Mouse (Mus musculus) colon, adult 2 months (tissue): ENCODE measurements around the gene Abcg4. TPM values are rescaled to one million over a fixed set of nuclear protein-coding genes. Genes with fewer than 3 reads are reported as not detected.

Source experiments
- polyA plus RNA-seq: library from polyadenylated mRNA; depleted of rRNA; stranded (reverse); fragments of >200 nt; gene quantifications from 2 replicates; pipeline ENCODE4 v1.2.3, GENCODE M21; 2012; rRNA removed

Abcg4 gene
- polyA plus RNA-seq = 4.7 and 6.7 TPM in 2 replicates

GRCm38 (mm10) chr9:44288076-44288958 is at the start of gene Abcg4:
TSS of gene Abcg4 (minus strand) at chr9:44288615.

DNA sequence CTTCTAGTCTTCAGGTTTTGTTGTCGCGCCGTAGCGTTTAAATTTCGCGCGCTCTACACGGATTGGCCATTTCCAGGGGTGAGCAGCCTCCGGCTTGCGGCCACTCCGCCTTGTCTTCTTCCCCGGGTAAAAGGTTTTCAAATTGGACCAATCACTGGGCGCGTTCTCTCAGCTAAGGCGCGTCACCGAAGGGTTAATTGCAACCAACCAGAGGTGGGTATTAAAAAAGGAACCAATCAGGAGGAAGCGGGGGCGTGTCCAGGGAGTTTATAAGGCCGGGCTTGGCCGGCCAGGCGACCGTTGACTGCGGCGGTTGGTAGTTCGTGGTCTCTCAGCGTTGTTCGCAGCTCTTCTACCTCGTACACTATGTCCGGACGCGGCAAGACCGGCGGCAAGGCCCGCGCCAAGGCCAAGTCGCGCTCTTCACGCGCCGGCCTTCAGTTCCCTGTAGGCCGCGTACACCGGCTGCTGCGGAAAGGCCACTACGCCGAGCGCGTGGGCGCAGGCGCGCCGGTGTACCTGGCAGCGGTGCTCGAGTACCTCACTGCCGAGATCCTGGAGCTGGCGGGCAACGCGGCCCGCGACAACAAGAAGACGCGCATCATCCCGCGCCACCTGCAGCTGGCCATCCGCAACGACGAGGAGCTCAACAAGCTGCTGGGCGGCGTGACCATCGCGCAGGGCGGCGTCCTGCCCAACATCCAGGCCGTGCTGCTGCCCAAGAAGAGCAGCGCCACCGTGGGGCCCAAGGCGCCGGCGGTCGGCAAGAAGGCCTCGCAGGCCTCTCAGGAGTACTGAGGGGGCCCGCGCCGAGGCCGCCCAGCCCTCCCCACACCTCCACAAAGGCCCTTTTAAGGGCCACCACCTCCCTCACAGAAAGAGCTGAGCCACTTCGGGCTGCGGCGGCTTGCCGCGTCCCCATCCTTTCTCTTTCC is 46.2 kb upstream of the Abcg4 start, which contains the start of gene H2afx:
TSS of gene H2afx (plus strand) at position 299 of the 935 bp plus-strand sequence.

DNA sequence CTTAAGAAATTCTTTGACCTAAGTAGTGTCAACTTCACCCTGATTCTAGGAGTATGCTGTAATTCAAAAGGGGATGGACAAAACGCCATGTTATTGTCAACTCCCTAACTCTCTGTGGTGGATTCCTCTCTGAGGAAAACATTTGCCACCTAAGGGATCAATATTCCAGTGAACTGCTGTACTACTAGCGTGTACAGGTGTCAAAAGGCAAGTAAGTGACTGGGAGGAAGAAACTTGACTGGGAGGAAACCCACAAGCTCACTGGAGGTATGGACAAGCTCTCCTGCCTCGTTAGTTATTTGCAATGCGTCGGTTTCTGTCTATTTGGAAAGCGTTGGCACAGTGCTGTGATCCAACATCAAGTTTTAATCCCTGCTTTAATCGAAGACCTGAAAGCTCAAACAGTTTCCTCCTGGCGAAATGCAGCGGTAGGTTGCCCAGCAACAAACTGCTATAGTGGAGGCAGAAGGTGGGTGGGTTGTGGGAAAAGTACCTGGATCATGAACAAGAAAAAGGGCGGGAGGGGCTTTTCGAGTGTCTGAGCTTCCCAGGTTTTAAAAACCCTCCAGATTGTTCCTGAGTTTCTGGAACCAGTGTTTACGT is 37.5 kb upstream of the Abcg4 start, which contains the start of gene Dpagt1:
TSS of gene Dpagt1 (plus strand) at position 252 of the 603 bp plus-strand sequence.

GRCm38 (mm10) chr9:44319887-44320798 is 31.7 kb upstream of the Abcg4 start, which contains the start of gene C2cd2l:
TSS of gene C2cd2l (minus strand) at chr9:44320285.

DNA sequence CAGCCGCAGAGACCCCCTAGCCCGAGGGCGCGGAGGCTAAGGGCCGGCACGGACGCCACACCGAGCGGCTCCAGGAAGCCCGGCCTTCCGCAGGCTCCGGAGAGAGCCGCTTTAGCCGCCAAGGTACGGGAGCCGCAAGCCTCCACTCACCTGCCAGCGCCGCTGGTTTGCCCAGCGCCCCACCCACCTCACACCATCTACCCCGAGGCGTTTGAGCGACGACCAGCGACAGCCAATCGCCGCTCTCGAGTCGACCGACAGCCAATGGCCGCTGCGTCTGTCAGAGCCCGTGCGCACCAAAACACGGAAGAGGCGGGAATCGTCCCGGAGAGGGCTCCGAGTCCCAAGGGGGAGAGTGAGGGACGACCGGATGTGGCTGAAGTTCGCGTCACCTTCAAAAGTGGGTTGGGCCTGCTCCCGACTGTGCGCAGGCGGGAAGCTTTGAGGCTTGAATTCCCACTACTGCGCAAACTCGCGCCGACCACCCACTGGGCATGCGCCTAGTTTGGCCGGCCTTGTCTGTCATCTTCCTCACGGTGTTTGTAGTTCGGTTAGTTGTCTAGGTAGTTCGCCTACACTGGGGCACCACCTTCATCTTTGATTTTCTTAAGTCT is 17.2 kb upstream of the Abcg4 start, which contains the start of gene Hinfp:
TSS of gene Hinfp (minus strand) at position 206 of the 614 bp plus-strand sequence.

GRCm38 (mm10) chr9:44268432-44268831 is 20.0 kb downstream of the Abcg4 start, which contains the start of gene Nlrx1:
TSS of gene Nlrx1 (minus strand) at chr9:44268599.

GRCm38 (mm10) chr9:44251314-44251713 is 37.1 kb downstream of the Abcg4 start, which contains the start of gene Pdzd3:
TSS of gene Pdzd3 (minus strand) at chr9:44251471.

DNA sequence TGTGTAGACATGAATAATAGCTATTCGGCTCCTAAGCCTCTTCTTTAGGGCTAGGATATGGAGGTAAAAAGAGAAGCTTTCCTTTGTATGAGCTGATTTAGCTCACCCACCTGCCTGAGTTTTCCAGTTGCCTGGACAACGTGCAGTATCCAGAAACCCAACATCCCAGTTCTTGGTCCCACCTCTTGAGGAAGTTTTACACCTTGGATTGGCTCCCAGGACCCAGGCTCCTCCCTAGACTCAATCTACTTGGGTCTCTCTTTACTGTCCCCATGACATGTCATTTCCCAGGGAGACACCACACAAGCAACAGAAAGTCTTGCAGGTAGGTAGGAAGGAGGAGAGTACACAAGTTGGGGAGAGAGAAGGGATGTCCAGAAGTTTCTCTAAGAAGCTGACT is 48.0 kb downstream of the Abcg4 start, which contains the start of gene Ccdc153:
TSS of gene Ccdc153 (plus strand) at position 278 of the 400 bp plus-strand sequence.

GRCm38 (mm10) chr9:44233802-44234478 is 54.5 kb downstream of the Abcg4 start, which contains the start of gene Cbl:
TSS of gene Cbl (minus strand) at chr9:44234049.

Other genes with a start within 250 kb of the Abcg4 start
- 39.7 and 39.9 TPM in 2 replicates for gene Thy1, start 245.2 kb downstream of the Abcg4 start, polyA plus RNA-seq
- gene Usp2, start 221.6 kb downstream of the Abcg4 start, polyA plus RNA-seq = 9.1 and 11.0 TPM in 2 replicates
- gene Mfrp, start 186.9 kb downstream of the Abcg4 start, polyA plus RNA-seq = not detected in 2 replicates
- 23.7 and 30.8 TPM in 2 replicates for gene C1qtnf5, start 181.4 kb downstream of the Abcg4 start, polyA plus RNA-seq
- not detected in 2 replicates for gene Gm49380, start 175.1 kb downstream of the Abcg4 start, polyA plus RNA-seq
- 34.4 and 44.1 TPM in 2 replicates for gene Rnf26, start 175.1 kb downstream of the Abcg4 start, polyA plus RNA-seq
- 39.7 and 42.8 TPM in 2 replicates for gene Mcam, start 154.1 kb downstream of the Abcg4 start, polyA plus RNA-seq
- gene Cbl, start 54.6 kb downstream of the Abcg4 start, polyA plus RNA-seq = 8.4 and 10.9 TPM in 2 replicates
- gene Ccdc153, start 47.9 kb downstream of the Abcg4 start, polyA plus RNA-seq = 0.14 TPM in 1 of 2 replicates, not detected in the other
- 8.3 and 12.4 TPM in 2 replicates for gene Pdzd3, start 37.1 kb downstream of the Abcg4 start, polyA plus RNA-seq
- 27.5 and 33.1 TPM in 2 replicates for gene Nlrx1, start 20.0 kb downstream of the Abcg4 start, polyA plus RNA-seq
- 17.5 and 22.3 TPM in 2 replicates for gene Hinfp, start 17.1 kb upstream of the Abcg4 start, polyA plus RNA-seq
- 115 and 139 TPM in 2 replicates for gene C2cd2l, start 31.7 kb upstream of the Abcg4 start, polyA plus RNA-seq
- 62.8 and 83.7 TPM in 2 replicates for gene Dpagt1, start 37.4 kb upstream of the Abcg4 start, polyA plus RNA-seq
- 154 and 173 TPM in 2 replicates for gene H2afx, start 46.1 kb upstream of the Abcg4 start, polyA plus RNA-seq
- 34.5 and 35.2 TPM in 2 replicates for gene Hmbs, start 55.6 kb upstream of the Abcg4 start, polyA plus RNA-seq
- gene Vps11, start 73.1 kb upstream of the Abcg4 start, polyA plus RNA-seq = 16.6 and 18.3 TPM in 2 replicates
- 43.9 and 44.8 TPM in 2 replicates for gene Hyou1, start 90.9 kb upstream of the Abcg4 start, polyA plus RNA-seq
- gene Slc37a4, start 108.2 kb upstream of the Abcg4 start, polyA plus RNA-seq = 37.0 and 46.0 TPM in 2 replicates
- gene Rps25, start 118.5 kb upstream of the Abcg4 start, polyA plus RNA-seq = 84.4 and 119 TPM in 2 replicates
- 44.3 and 46.5 TPM in 2 replicates for gene Trappc4, start 119.0 kb upstream of the Abcg4 start, polyA plus RNA-seq
- 30.0 and 36.4 TPM in 2 replicates for gene Ccdc84, start 130.0 kb upstream of the Abcg4 start, polyA plus RNA-seq
- gene Foxr1, start 152.5 kb upstream of the Abcg4 start, polyA plus RNA-seq = not detected in 2 replicates
- 0.21 TPM in 1 of 2 replicates, not detected in the other for gene Upk2, start 166.4 kb upstream of the Abcg4 start, polyA plus RNA-seq
- gene Bcl9l, start 194.2 kb upstream of the Abcg4 start, polyA plus RNA-seq = 23.6 and 37.6 TPM in 2 replicates